Mouse (Mus musculus): Measurements from ENCODE around the gene Gamt. TPM values are rescaled to one million over a fixed set of nuclear protein-coding genes. Genes with fewer than 3 reads are reported as not detected.

Gamt gene
- 100 to 1,000 TPM; 446 to 545 TPM for total RNA-seq (2021)
- long read RNA-seq, experiment 1, transcript Gamt-202 (6 exons, 988 nt) = major isoform, 276 of 357 reads
- long read RNA-seq, experiment 1, partial matches to known transcripts = 61 of 357 reads
- long read RNA-seq, experiment 1, other reads (novel, unspliced or antisense) = 16 of 357 reads
- long read RNA-seq, experiment 2, transcript Gamt-202 (6 exons, 988 nt) = major isoform, 239 of 339 reads
- long read RNA-seq, experiment 2, partial matches to known transcripts = 70 of 339 reads
- long read RNA-seq, experiment 2, other reads (novel, unspliced or antisense) = 26 of 339 reads

DNA sequence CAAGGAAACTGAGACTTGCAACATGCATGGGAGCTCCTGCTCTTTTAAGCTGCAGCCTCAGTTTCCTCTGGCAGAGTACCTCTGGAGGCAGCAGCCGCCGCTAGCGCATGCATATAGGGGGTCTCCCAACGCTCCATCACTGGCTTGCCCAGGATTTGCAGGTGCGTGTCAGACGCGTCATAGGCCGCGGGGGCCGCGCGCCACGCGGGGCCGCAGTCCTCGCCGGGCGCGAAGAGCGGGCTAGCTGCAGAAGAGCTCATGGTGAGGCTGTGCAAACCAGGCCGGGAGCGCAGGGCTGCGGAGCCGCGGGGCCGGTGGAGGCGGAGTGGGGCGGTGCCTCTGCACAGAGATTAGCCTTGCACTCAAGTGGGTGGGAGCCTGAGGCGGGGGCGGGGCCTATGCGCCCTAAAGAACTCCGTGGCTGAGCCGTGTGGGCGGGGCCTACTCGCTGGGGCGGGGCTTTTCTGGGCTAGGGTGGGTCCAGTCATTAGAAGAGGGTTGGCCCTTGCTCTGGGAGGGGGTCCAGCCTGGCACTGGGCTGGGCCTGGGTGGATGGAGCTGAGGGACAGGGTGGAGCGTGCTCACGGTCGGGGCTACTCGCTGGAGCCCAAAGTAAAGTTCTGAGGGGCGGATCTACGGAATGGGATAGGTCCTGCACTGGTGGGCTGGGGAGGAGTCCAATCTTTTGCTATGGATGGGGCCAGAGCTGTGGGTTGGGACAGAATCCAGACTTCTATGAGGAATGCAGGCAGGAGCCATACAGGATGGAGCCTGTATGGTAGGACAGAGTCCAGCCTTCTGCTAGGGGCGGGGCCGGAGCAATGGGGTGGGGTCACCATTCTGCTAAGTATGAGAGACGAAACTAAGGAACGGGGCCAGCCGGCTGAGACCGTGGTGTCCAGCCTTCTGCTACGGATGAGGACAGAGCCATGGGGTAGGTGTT is at the start of gene Gamt, which contains the start of gene Dazap1:
TSS of gene Gamt (minus strand) at position 371 of the 943 bp plus-strand sequence.
TSS of gene Dazap1 (plus strand) at position 845 of the 943 bp plus-strand sequence.
- peak; percentile 98 to 99 for DNase-seq (ENCODE audit: low spot score in 2 of 2)

GRCm38 (mm10) chr10:80304862-80305261 is 44.0 kb upstream of the Gamt start:
- no peak for DNase-seq (ENCODE audit: low spot score in 2 of 2)

DNA sequence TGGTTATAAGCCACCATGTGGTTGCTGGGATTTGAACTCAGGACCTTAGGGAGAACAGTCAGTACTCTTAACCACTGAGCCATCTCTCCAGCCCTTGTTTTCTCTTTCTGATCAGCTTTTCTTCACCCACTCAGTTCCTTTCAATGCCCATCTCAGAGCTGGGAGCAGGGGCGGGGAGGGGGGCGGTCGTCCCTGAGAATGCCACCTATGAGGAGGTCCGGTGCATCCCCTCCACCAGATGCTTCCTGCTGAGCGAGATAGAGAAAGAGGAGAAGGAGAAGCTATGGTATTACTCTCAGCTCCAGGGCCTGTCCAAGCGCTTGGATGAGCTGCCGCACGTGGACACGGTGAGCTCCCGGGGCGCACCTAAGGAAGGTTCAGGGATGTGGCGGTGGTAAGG is 43.6 kb upstream of the Gamt start:
- no peak for DNase-seq (ENCODE audit: low spot score in 2 of 2)

DNA sequence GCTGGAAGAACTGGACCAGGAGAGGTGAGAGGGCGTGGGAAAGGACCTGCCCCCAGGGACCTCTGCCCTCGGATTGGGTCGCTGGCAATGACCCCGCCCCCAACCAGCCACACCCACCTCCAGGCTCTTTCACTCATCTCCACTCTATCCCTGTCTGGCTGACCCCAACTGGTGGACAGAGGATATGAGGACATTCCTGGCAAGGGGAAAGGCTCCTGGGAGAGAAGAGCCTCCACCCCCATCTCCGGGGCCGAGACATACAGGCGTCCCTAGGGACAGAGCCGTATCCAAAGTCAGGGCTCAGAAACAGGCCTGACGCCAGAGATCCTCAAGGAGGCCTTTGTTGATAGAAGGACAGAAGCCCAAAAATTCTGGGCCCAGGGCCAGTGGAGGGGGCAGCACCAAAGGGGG is 41.7 kb upstream of the Gamt start:
- peak in 1 of 2 experiments; percentile 62 for DNase-seq (ENCODE audit: low spot score in 2 of 2)

DNA sequence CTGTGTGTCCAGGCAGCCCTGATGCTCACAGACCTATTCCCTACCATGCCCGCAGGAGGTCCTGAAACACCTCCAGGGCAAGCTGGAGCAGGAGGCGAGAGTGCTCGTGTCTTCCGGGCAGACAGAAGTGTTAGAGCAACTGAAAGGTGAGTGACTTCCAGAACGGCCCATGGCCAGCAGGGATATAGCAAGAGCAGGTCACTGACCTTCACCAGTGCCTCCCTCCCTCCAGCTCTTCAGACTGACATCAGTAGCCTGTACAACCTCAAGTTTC is 41.2 kb upstream of the Gamt start:
- DNase-seq (ENCODE audit: low spot score in 2 of 2) = no peak

GRCm38 (mm10) chr10:80301256-80302081 is 40.7 kb upstream of the Gamt start:
- no peak for DNase-seq (ENCODE audit: low spot score in 2 of 2)

DNA sequence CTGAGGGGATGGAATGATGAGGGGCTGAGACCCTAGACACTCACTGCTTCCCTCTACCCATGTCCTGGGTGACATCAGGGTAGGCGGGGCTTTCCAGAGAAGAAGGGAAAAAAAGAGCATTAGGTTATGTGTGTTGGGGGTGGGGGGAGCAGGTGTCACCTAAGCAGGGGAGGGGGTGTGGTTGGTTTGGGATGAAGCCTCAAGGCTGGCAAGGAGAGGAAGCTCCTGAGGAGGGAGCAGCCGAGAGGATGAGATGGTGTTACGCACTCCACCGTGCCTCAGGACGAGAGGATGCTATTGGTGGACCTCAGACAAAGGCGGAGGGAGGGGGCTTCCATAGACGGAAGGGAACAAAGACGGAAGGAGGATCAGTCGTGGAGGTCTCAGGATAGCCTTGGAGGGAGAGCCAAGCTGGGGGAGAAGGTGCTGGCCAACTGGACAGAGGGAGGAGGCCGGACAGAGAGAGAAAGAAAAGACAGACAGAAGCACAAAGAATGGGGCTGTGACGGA is 39.9 kb upstream of the Gamt start:
- no peak for DNase-seq (ENCODE audit: low spot score in 2 of 2)

GRCm38 (mm10) chr10:80299824-80300223 is 39.0 kb upstream of the Gamt start:
- DNase-seq (ENCODE audit: low spot score in 2 of 2) = no peak

GRCm38 (mm10) chr10:80299301-80299700 is 38.5 kb upstream of the Gamt start:
- no peak for DNase-seq (ENCODE audit: low spot score in 2 of 2)

GRCm38 (mm10) chr10:80298571-80299281 is 37.9 kb upstream of the Gamt start:
- no peak for DNase-seq (ENCODE audit: low spot score in 2 of 2)

GRCm38 (mm10) chr10:80297526-80298133 is 36.8 kb upstream of the Gamt start:
- no peak for DNase-seq (ENCODE audit: low spot score in 2 of 2)

DNA sequence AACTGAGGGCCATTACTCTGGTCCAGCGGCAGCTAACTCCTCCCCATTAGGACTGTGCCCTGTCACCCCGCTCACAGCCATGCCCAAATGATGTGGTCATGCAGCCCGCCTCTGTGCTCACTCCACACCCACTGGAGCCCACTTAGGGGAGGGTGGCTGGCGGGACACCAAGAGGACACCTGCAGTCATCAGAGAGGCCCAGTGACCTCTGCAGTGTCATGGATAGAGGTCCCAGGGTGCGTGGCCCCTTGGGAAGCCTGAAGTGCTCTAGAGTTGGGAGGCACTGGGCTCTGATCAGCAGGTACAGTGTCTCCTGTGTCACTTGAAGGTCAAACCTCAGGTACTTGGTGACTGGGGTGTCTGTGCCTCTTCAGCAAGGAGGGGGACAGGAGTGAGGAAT is 36.0 kb upstream of the Gamt start:
- DNase-seq (ENCODE audit: low spot score in 2 of 2) = no peak

DNA sequence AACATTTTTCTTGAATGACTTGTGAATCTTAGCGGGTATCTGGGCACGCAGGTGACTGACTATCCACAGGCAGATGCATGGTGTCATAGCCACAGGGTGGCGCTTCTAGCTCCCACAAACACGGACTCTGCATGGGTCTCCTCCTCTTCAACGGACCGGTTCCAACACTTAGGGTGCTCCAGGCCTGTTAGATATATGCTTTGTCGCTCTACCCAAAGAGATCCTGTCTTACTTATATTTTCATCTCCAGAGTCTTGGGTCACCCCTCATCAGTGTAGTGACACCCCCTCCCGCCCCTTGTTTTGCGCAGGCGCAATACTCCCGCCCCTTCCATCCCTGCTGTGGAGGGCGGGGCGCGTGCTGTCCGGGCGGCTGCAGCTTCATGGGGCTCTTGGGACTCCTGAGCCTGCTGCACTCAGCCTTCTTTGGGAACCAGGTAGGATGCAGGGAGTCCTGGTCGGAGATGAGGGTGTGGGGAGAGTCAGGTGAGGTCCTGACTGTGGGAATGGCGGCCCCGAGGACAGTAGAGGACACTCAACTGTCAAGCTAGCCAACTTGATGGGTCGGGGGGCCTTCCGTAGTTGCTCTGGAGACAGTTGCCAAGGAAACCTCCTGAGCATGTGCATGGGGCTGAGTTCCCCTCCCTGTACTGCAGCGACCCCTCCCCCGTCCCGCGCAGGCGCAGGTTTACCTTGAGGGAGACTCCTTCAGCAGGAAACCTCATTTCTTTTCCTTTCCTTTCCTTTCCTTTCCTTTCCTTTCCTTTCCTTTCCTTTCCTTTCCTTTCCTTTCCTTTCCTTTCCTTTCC is 35.0 kb upstream of the Gamt start, which contains the start of gene Apc2:
TSS of gene Apc2 (plus strand) at position 360 of the 808 bp plus-strand sequence.
- DNase-seq (ENCODE audit: low spot score in 2 of 2) = peak in 1 of 2 experiments; percentile 68

- DNase-seq (ENCODE audit: low spot score in 2 of 2) = no peak
These were observed 34.0 kb upstream of the Gamt start for GRCm38 (mm10) chr10:80294788-80295303.

DNA sequence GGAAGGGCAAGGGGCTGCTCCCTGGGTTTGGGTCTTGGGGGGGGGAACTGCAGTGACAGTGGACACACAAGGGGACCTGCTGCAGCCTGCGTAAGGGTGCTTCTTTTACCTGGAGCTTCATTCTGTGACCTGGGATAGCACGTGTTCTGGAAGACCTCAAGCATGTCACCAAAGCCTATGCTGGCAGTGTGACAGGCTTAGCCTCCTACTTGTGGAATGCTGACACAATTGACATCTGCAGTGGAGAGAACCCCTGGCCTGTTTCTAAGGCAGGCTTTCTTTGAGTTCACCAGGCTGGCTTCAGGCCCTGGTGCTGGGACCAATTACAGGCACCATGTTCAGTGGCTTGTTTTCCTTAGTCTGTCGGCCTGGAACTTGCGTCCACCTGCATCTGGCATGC is 33.5 kb upstream of the Gamt start:
- no peak for DNase-seq (ENCODE audit: low spot score in 2 of 2)

- DNase-seq (ENCODE audit: low spot score in 2 of 2) = no peak
These were observed 32.5 kb upstream of the Gamt start for GRCm38 (mm10) chr10:80293325-80293724.

DNA sequence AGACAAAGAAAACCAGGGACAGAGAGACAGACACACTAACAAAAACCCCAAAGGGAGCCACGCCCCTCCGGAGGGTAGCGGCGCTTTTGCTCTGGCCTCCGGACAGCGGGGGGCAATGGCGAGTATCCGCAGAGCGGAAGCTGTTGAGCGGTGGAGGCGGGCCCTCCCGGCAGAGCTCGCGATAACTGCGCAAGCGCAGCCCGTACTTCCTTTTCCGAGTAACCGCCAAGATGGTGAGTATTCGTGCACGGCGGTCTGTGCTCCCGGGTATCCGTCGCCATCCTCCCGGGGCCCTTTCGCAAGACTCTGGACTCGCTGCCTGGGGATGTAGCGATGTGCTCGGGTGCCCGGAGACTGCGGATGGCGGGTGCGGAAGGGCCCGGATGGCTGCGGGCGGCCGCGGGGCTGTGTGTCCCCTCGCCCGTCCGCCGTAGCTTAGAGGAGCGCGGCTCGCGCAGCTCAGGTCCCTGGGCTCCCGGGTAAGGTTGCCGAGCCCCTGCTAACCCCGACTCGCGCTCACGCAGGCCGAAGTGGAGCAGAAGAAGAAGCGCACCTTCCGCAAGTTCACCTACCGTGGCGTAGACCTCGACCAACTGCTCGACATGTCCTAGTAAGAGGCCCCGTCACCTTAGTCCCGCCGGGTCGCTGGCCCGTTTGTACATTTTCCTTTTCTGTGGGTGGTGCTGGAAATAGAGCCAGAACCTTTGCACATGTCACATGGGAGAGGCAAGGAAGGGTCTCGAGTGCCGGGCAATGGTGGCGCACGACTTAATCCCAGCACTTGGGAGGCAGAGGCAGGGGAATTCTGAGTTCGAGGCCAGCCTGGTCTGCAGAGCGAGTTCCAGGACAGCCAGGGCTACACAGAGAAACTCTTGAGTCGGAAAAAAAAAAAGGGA is 31.7 kb upstream of the Gamt start, which contains the start of gene Rps15:
TSS of gene Rps15 (plus strand) at position 203 of the 896 bp plus-strand sequence.
- peak; percentile 93 to 96 for DNase-seq (ENCODE audit: low spot score in 2 of 2)

GRCm38 (mm10) chr10:80288657-80289056 is 27.8 kb upstream of the Gamt start:
- DNase-seq (ENCODE audit: low spot score in 2 of 2) = no peak

All from gastrocnemius, postnatal 4 days (tissue).